Mouse (Mus musculus) limb, embryonic 15.5 days (tissue): ENCODE measurements around the gene Blvra. TPM values are rescaled to one million over a fixed set of nuclear protein-coding genes. Genes with fewer than 3 reads are reported as not detected.
A peak's percentile ranks its signal among the peaks of the same experiment; 100 is the strongest.
"Not testable (repeated sequence)": the region's sequence is repeated elsewhere in the genome, so short reads cannot be mapped to it uniquely, and the experiment has no call there.

Source experiments
- ATAC-seq: fragments of 200-750 bp; cut with Nextera tagmentation; 2 replicates; pipeline ENCODE4 v1.8.0; 2017; ENCODE audit warnings: low read depth, moderate TSS enrichment; ENCODE audit not compliant: insufficient number of reproducible peaks, low FRiP score, low TSS enrichment
- H3K27ac ChIP-seq: fragments of 300-500 bp; sonication (generic); 2 replicates; pipeline ENCODE4 v1.5.1; 2015; ENCODE audit warnings: moderate library complexity, mild to moderate bottlenecking, inconsistent platforms
- H3K27me3 ChIP-seq: fragments of 300-500 bp; sonication (generic); 2 replicates; pipeline ENCODE4 v1.6.1; 2015; ENCODE audit warnings: inconsistent platforms
- H3K36me3 ChIP-seq: fragments of 300-500 bp; sonication (generic); 2 replicates; pipeline ENCODE4 v1.6.1; 2015; ENCODE audit warnings: inconsistent platforms
- H3K4me1 ChIP-seq: fragments of 300-500 bp; sonication (generic); 2 replicates; pipeline ENCODE4 v1.6.1; 2015; ENCODE audit warnings: inconsistent platforms
- H3K4me2 ChIP-seq: fragments of 300-500 bp; sonication (generic); 2 replicates; pipeline ENCODE4 v1.6.1; 2015; ENCODE audit warnings: mild to moderate bottlenecking, inconsistent platforms
- H3K4me3 ChIP-seq: fragments of 300-500 bp; sonication (generic); 2 replicates; pipeline ENCODE4 v1.5.1; 2015; ENCODE audit warnings: mild to moderate bottlenecking, inconsistent platforms
- H3K9ac ChIP-seq: fragments of 300-500 bp; sonication (generic); 2 replicates; pipeline ENCODE4 v1.6.1; 2015; ENCODE audit warnings: inconsistent platforms
- H3K9me3 ChIP-seq: fragments of 300-500 bp; sonication (generic); 2 replicates; pipeline ENCODE4 v1.6.1; 2016; ENCODE audit warnings: inconsistent platforms
- WGBS: fragments of 180-500 bp; shearing (Covaris S2); methylation state at CpG from one replicate; pipeline ENCODE4 v1.1.7; 2015; 5-methylcytosine and 5-hydroxymethylcytosine counted together
- polyA plus RNA-seq: library from polyadenylated mRNA; unstranded; fragments of >200 nt; fragmentation: Nextera tagmentation; extraction: Ambion mirVana; gene quantifications from 2 replicates; pipeline ENCODE4 v1.2.1, GENCODE M21; 2015

The Blvra gene
- 47.1 and 48.2 TPM in 2 replicates for polyA plus RNA-seq

GRCm38 (mm10) chr2:127070435-127070841 is at the start of gene Blvra:
Blvra (plus strand) TSS chr2:127070665.
- 1% methylated on average over 31 of the region's 32 CpGs for WGBS
- peak within 1 kb of the TSS; percentile 62 for H3K4me2 ChIP-seq
- peak; percentile 95 for ATAC-seq
- H3K27ac ChIP-seq = peak within 1 kb of the TSS; percentile 54
- H3K36me3 ChIP-seq = peaks cover 8% of the 10 kb centered on the region; the same call in 1 of the 2 replicates
- peak within 1 kb of the TSS; percentile 61 for H3K9ac ChIP-seq
- no peaks in the 10 kb centered on the region for H3K27me3 ChIP-seq
- H3K4me3 ChIP-seq = peak within 1 kb of the TSS; percentile 64
- H3K4me1 ChIP-seq = peaks cover 13% of the 10 kb centered on the region
- H3K9me3 ChIP-seq = no peaks in the 10 kb centered on the region

- H3K36me3 ChIP-seq = peaks cover 42% of the 10 kb centered on the region
- no peak for ATAC-seq
- no peaks in the 10 kb centered on the region for H3K9me3 ChIP-seq
- H3K9ac ChIP-seq = no peak overlapping the region
- H3K4me3 ChIP-seq = no peak overlapping the region
- WGBS = 87% methylated on average over 9 of the region's 9 CpGs
- no peak overlapping the region for H3K27ac ChIP-seq
- no peaks in the 10 kb centered on the region for H3K4me1 ChIP-seq
- no peak overlapping the region for H3K4me2 ChIP-seq
- no peaks in the 10 kb centered on the region for H3K27me3 ChIP-seq
These were observed 35.4 kb upstream of the Blvra start for GRCm38 (mm10) chr2:127035006-127035605.

- H3K4me2 ChIP-seq = no peak overlapping the region
- WGBS = 90% methylated on average over 4 of the region's 4 CpGs
- H3K4me3 ChIP-seq = no peak overlapping the region
- no peaks in the 10 kb centered on the region for H3K4me1 ChIP-seq
- H3K27me3 ChIP-seq = no peaks in the 10 kb centered on the region
- H3K9me3 ChIP-seq = no peaks in the 10 kb centered on the region
- no peak overlapping the region for H3K27ac ChIP-seq
- ATAC-seq = no peak
- no peak overlapping the region for H3K9ac ChIP-seq
- peaks cover 45% of the 10 kb centered on the region for H3K36me3 ChIP-seq
These were observed 33.2 kb upstream of the Blvra start for GRCm38 (mm10) chr2:127037299-127037698.

GRCm38 (mm10) chr2:127061471-127061870 is 9.0 kb upstream of the Blvra start:
- WGBS = 93% methylated on average over 9 of the region's 9 CpGs
- H3K4me3 ChIP-seq = no peak overlapping the region
- no peaks in the 10 kb centered on the region for H3K27me3 ChIP-seq
- no peak overlapping the region for H3K9ac ChIP-seq
- no peak overlapping the region for H3K4me2 ChIP-seq
- peaks cover 57% of the 10 kb centered on the region for H3K36me3 ChIP-seq
- H3K27ac ChIP-seq = no peak overlapping the region
- no peaks in the 10 kb centered on the region for H3K9me3 ChIP-seq
- ATAC-seq = no peak
- H3K4me1 ChIP-seq = no peaks in the 10 kb centered on the region

DNA sequence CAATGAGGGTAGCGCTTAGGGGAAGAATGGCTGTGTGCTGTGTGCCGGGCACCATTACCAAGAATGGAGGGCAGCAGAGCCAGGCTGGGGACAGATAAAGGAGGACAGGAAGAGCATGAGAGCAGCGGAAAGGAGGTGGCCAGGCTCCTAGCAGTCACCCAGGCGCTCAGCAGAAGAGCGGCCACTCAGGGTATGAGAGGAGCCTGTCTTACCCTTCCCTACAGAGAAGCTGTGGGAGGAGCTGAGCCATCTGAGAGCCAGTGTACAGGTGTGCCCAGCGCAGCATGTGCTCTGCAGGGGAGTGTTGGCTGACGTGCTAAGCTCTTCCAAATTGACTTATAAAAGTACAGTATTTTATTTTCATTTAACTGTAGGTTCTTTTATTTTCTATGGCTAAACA is 1.7 kb upstream of the Blvra start:
- no peak overlapping the region for H3K9ac ChIP-seq
- WGBS = 72% methylated on average over 7 of the region's 7 CpGs
- no peak overlapping the region for H3K27ac ChIP-seq
- H3K4me2 ChIP-seq = no peak overlapping the region
- H3K4me1 ChIP-seq = peaks cover 13% of the 10 kb centered on the region
- no peaks in the 10 kb centered on the region for H3K27me3 ChIP-seq
- no peaks in the 10 kb centered on the region for H3K9me3 ChIP-seq
- ATAC-seq = no peak
- no peak overlapping the region for H3K4me3 ChIP-seq
- H3K36me3 ChIP-seq = peaks cover 8% of the 10 kb centered on the region; the same call in 1 of the 2 replicates

DNA sequence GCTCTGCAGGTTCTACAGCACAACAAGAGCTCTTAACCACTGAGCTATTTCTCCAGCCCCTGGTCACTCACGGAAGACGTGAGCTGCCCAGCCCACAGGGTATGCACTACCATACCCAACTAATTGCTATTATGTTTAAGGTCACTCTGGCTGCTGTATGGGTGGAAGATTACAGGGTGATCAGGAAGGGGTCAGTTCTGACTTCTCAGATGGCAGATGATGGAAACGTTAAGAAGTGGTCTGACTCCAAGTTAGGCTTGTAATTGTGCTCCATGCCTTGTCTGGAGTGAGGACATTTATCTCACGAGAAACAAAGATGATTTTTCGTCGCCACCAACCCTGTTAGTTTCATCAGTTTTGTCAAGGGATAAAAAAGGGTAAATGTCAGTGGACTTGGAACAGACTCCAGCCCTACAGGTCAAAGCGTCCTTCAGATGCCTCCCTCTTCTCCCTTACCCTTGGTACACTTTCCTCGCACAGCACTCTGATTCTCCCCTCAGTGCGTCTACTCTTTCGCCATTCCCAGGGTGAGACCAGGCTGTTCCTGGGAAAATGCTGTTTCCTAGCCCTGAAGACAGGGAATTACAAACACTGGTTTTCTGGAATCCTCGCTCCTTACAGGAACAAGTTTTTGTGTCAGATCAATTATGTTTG is 557 bp upstream of the Blvra start:
- Histone ChIP-seq H3K4me2 (peak overlapping the region; percentile 62), H3K36me3 (peaks cover 8% of the 10 kb centered on the region; the same call in 1 of the 2 replicates), H3K4me1 (peaks cover 13% of the 10 kb centered on the region), H3K27ac (peak overlapping the region; percentile 54), H3K9me3 (no peaks in the 10 kb centered on the region), H3K4me3 (peak overlapping the region; percentile 64), H3K9ac (peak overlapping the region; percentile 61; the same call in 1 of the 2 replicates), H3K27me3 (no peaks in the 10 kb centered on the region)
- WGBS = 9% methylated on average over 11 of the region's 11 CpGs
- ATAC-seq = no peak

DNA sequence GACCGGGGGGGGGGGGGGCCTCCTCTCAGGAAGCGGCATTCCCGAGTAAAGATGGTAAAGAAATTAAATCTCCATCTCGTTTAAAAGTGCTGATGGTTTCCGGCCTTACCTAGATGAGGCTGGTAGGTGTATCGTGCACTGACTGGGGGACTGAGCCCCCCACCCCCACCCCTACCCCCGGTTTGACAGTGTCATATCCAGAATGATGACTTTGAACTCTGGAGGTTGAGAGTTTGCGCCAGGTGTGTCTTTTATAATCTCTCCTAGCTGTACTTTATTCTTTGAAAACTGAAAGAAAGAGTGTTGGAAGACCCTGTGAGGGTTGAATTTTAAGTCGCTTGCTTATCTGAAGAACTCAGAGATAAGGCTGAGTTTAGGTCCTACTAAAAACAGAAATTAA is 414 bp downstream of the Blvra start:
- H3K36me3 ChIP-seq = peaks cover 6% of the 10 kb centered on the region; the same call in 1 of the 2 replicates
- no peaks in the 10 kb centered on the region for H3K27me3 ChIP-seq
- ATAC-seq = peak; percentile 32; the same call in 1 of the 2 replicates
- peaks cover 13% of the 10 kb centered on the region for H3K4me1 ChIP-seq
- peak overlapping the region; percentile 62 for H3K4me2 ChIP-seq
- WGBS = 10% methylated on average over 9 of the region's 9 CpGs
- H3K9me3 ChIP-seq = no peaks in the 10 kb centered on the region
- peak overlapping the region; percentile 64 for H3K4me3 ChIP-seq
- peak overlapping the region; percentile 61 for H3K9ac ChIP-seq
- peak overlapping the region; percentile 54 for H3K27ac ChIP-seq

DNA sequence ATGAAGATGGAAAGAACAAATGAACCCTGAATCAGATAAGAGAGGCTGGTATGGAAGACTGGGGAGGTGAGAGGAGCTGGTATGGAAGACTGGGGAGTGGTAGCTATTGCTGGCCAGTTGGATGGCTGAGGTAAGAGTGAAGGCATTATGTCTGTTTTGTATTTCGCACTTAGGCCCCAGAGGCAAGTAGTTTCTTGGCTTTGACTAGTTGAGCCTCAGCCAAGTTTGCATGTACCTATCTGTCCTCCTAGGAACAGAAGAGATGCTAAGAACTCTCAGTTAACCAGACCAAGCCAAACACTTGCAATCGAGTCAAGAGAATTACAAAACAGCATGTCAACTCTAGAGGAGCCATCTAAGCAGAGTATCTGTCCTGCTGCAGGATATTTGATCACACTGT is 3.7 kb downstream of the Blvra start:
- Histone ChIP-seq H3K4me1 (peaks cover 13% of the 10 kb centered on the region), H3K27ac (no peak overlapping the region), H3K9ac (no peak overlapping the region), H3K27me3 (no peaks in the 10 kb centered on the region), H3K4me2 (no peak overlapping the region), H3K36me3 (no peaks in the 10 kb centered on the region), H3K9me3 (no peaks in the 10 kb centered on the region), H3K4me3 (no peak overlapping the region)
- no peak for ATAC-seq
- 91% methylated on average over 2 of the region's 2 CpGs for WGBS

GRCm38 (mm10) chr2:127077611-127078010 is 7.1 kb downstream of the Blvra start:
- no peak for ATAC-seq
- H3K9ac ChIP-seq = no peak overlapping the region
- no peaks in the 10 kb centered on the region for H3K4me1 ChIP-seq
- no peak overlapping the region for H3K4me2 ChIP-seq
- H3K36me3 ChIP-seq = peaks cover 8% of the 10 kb centered on the region; the same call in 1 of the 2 replicates
- no peaks in the 10 kb centered on the region for H3K27me3 ChIP-seq
- no peak overlapping the region for H3K27ac ChIP-seq
- no peak overlapping the region for H3K4me3 ChIP-seq
- no peaks in the 10 kb centered on the region for H3K9me3 ChIP-seq
- 78% methylated on average over 9 of the region's 9 CpGs for WGBS

GRCm38 (mm10) chr2:127079066-127079465 is 8.6 kb downstream of the Blvra start:
- not testable (repeated sequence) for ATAC-seq, H3K27ac ChIP-seq, H3K9me3 ChIP-seq, H3K27me3 ChIP-seq, H3K4me3 ChIP-seq, H3K4me1 ChIP-seq, H3K4me2 ChIP-seq, H3K36me3 ChIP-seq, H3K9ac ChIP-seq
- WGBS = 72% methylated on average over 2 of the region's 2 CpGs

- no peak overlapping the region for H3K4me3 ChIP-seq
- no peak for ATAC-seq
- no peak overlapping the region for H3K4me2 ChIP-seq
- H3K9ac ChIP-seq = no peak overlapping the region
- H3K9me3 ChIP-seq = no peaks in the 10 kb centered on the region
- H3K27ac ChIP-seq = no peak overlapping the region; the same call in 1 of the 2 replicates
- WGBS = 82% methylated on average over 11 of the region's 11 CpGs
- H3K36me3 ChIP-seq = peaks cover 10% of the 10 kb centered on the region; the same call in 1 of the 2 replicates
- H3K4me1 ChIP-seq = no peaks in the 10 kb centered on the region
- H3K27me3 ChIP-seq = no peaks in the 10 kb centered on the region
These were observed 9.6 kb downstream of the Blvra start for GRCm38 (mm10) chr2:127079881-127080590.
